Mouse (Mus musculus) MEL (cell line): Measurements from ENCODE around the gene Apc2. TPM values are rescaled to one million over a fixed set of nuclear protein-coding genes. Genes with fewer than 3 reads are reported as not detected.
A peak's percentile ranks its signal among the peaks of the same experiment; 100 is the strongest.

Experiments
- DNase-seq: peaks from one replicate; pipeline ENCODE4 v3.0.0; 2011; ENCODE audit warnings: low read depth, low spot score
- H3K27ac ChIP-seq: 2 replicates; pipeline ENCODE4 v1.5.1; 2012; ENCODE audit warnings: low read depth, mild to moderate bottlenecking, control low read depth, low read length, moderate library complexity; ENCODE audit not compliant: control insufficient read depth
- H3K27me3 ChIP-seq, 2 experiments: fragments of 150-350 bp in 1 of 2; sonication (generic) in 1 of 2; 2 replicates each; pipeline ENCODE4 v1.6.1; 2012; ENCODE audit warnings: low read length in 2 of 2, mild to moderate bottlenecking in 2 of 2, improper control_type of control experiment in 1 of 2, moderate library complexity in 1 of 2; ENCODE audit not compliant: insufficient read depth in 2 of 2, control insufficient read depth in 1 of 2
- H3K36me3 ChIP-seq, 2 experiments: 2 replicates each; pipeline ENCODE4 v1.6.1; 2012 to 2014; ENCODE audit warnings: low read length in 2 of 2, improper control_type of control experiment in 1 of 2, inconsistent platforms in 1 of 2, mild to moderate bottlenecking in 1 of 2; ENCODE audit not compliant: insufficient read depth in 2 of 2, control insufficient read depth in 1 of 2
- H3K4me1 ChIP-seq, 2 experiments: fragments of 150-350 bp in 1 of 2; sonication (generic) in 1 of 2; 2 replicates each; pipeline ENCODE4 v1.6.1; 2012; ENCODE audit warnings: low read length in 2 of 2, improper control_type of control experiment in 1 of 2, mild to moderate bottlenecking in 1 of 2; ENCODE audit not compliant: insufficient read depth in 2 of 2, control insufficient read depth in 1 of 2
- H3K4me3 ChIP-seq, 2 experiments: fragments of 150-350 bp in 1 of 2; sonication (generic) in 1 of 2; 2 replicates each; pipeline ENCODE4 v1.5.1; 2012; ENCODE audit warnings: low read depth in 2 of 2, low read length in 2 of 2, mild to moderate bottlenecking in 2 of 2, moderate library complexity in 2 of 2, control low read depth in 1 of 2, improper control_type of control experiment in 1 of 2; ENCODE audit not compliant: control insufficient read depth in 1 of 2, insufficient read depth in 1 of 2
- H3K79me2 ChIP-seq: 2 replicates; pipeline ENCODE4 v1.6.1; 2012; ENCODE audit warnings: mild to moderate bottlenecking, low read length, moderate library complexity; ENCODE audit not compliant: control insufficient read depth, poor library complexity, insufficient read depth
- H3K9ac ChIP-seq: 2 replicates; pipeline ENCODE4 v1.6.1; 2012; ENCODE audit warnings: low read depth, mild to moderate bottlenecking, control low read depth, low read length, moderate library complexity; ENCODE audit not compliant: control insufficient read depth, poor library complexity, severe bottlenecking
- H3K9me3 ChIP-seq: fragments of 150-350 bp; sonication (generic); replicated peaks from 2 replicates; pipeline ENCODE4 v1.6.1; 2012; ENCODE audit warnings: mild to moderate bottlenecking, low read length, improper control_type of control experiment, moderate library complexity; ENCODE audit not compliant: insufficient read depth
- BHLHE40 ChIP-seq: IDR thresholded peaks from 2 replicates; pipeline ENCODE4 v1.6.1; 2012; ENCODE audit warnings: low read depth, mild to moderate bottlenecking, inconsistent platforms, low read length, improper control_type of control experiment, borderline replicate concordance
- CHD1 ChIP-seq: IDR thresholded peaks from 2 replicates; pipeline ENCODE4 v1.6.1; 2012; ENCODE audit warnings: low read depth, mild to moderate bottlenecking, inconsistent platforms, low read length, improper control_type of control experiment
- CHD2 ChIP-seq: IDR thresholded peaks from 2 replicates; pipeline ENCODE4 v1.6.1; 2011; ENCODE audit warnings: low read length, improper control_type of control experiment
- CTCF ChIP-seq, 3 experiments: IDR thresholded peaks in 2 of 3; conservative IDR thresholded peaks in 1 of 3; 2 replicates each; pipeline ENCODE4 v1.5.1; 2011 to 2012; ENCODE audit warnings: low read length in 3 of 3, low read depth in 2 of 3, mild to moderate bottlenecking in 2 of 3, improper control_type of control experiment in 1 of 3, inconsistent platforms in 1 of 3, mixed read lengths in 1 of 3, moderate library complexity in 1 of 3; ENCODE audit not compliant: control insufficient read depth in 1 of 3, insufficient read depth in 1 of 3, poor library complexity in 1 of 3, severe bottlenecking in 1 of 3
- E2F4 ChIP-seq: IDR thresholded peaks from 2 replicates; pipeline ENCODE4 v1.6.1; 2011; ENCODE audit warnings: low read depth, low read length, improper control_type of control experiment, borderline replicate concordance
- ELF1 ChIP-seq: IDR thresholded peaks from 2 replicates; pipeline ENCODE4 v1.6.1; 2014; ENCODE audit warnings: low read depth, mild to moderate bottlenecking, inconsistent platforms, low read length, improper control_type of control experiment, moderate library complexity
- EP300 ChIP-seq, 2 experiments: IDR thresholded peaks; 2 replicates each; pipeline ENCODE4 v1.6.1; 2011; ENCODE audit warnings: improper control_type of control experiment in 2 of 2, low read length in 2 of 2, low read depth in 1 of 2, mild to moderate bottlenecking in 1 of 2
- ETS1 ChIP-seq: IDR thresholded peaks from 2 replicates; pipeline ENCODE4 v1.6.1; 2012; ENCODE audit warnings: low read depth, mild to moderate bottlenecking, inconsistent platforms, low read length, improper control_type of control experiment, moderate library complexity
- GABPA ChIP-seq: IDR thresholded peaks from 2 replicates; pipeline ENCODE4 v1.6.1; 2012; ENCODE audit warnings: low read depth, mild to moderate bottlenecking, inconsistent platforms, low read length, improper control_type of control experiment, moderate library complexity
- GATA1 ChIP-seq: IDR thresholded peaks from 2 replicates; pipeline ENCODE4 v1.6.1; 2011; ENCODE audit warnings: low read depth, low read length, improper control_type of control experiment
- HCFC1 ChIP-seq: IDR thresholded peaks from 2 replicates; pipeline ENCODE4 v1.6.1; 2012; ENCODE audit warnings: low read depth, mild to moderate bottlenecking, inconsistent platforms, low read length, improper control_type of control experiment, moderate library complexity
- KAT2A ChIP-seq: conservative IDR thresholded peaks from 2 replicates; pipeline ENCODE4 v1.6.1; 2012; ENCODE audit warnings: low read depth, low read length, improper control_type of control experiment, inconsistent platforms
- MAFK ChIP-seq: IDR thresholded peaks from 2 replicates; pipeline ENCODE4 v1.6.1; 2011; ENCODE audit warnings: low read depth, mild to moderate bottlenecking, low read length, improper control_type of control experiment, borderline replicate concordance
- MAX ChIP-seq: IDR thresholded peaks from 2 replicates; pipeline ENCODE4 v1.6.1; 2011; ENCODE audit warnings: low read length, improper control_type of control experiment
- MAZ ChIP-seq: IDR thresholded peaks from 2 replicates; pipeline ENCODE4 v1.6.1; 2012; ENCODE audit warnings: low read depth, mild to moderate bottlenecking, inconsistent platforms, low read length, improper control_type of control experiment
- MEF2A ChIP-seq: IDR thresholded peaks from 2 replicates; pipeline ENCODE4 v1.6.1; 2014; ENCODE audit warnings: low read depth, mild to moderate bottlenecking, inconsistent platforms, low read length, improper control_type of control experiment; ENCODE audit not compliant: poor library complexity, insufficient replicate concordance, severe bottlenecking; ENCODE audit errors: extremely low read depth
- MXI1 ChIP-seq: IDR thresholded peaks from 2 replicates; pipeline ENCODE4 v1.6.1; 2011; ENCODE audit warnings: mild to moderate bottlenecking, low read depth, low read length, improper control_type of control experiment
- MYB ChIP-seq: IDR thresholded peaks from 2 replicates; pipeline ENCODE4 v1.6.1; 2011; ENCODE audit warnings: mild to moderate bottlenecking, low read depth, low read length, improper control_type of control experiment
- MYC ChIP-seq: IDR thresholded peaks from 2 replicates; pipeline ENCODE4 v1.6.1; 2011; ENCODE audit warnings: low read depth, mild to moderate bottlenecking, low read length, improper control_type of control experiment, moderate library complexity
- NELFE ChIP-seq: IDR thresholded peaks from 2 replicates; pipeline ENCODE4 v1.6.1; 2011; ENCODE audit warnings: low read depth, low read length, improper control_type of control experiment
- NRF1 ChIP-seq: IDR thresholded peaks from 2 replicates; pipeline ENCODE4 v1.6.1; 2014; ENCODE audit warnings: low read depth, mild to moderate bottlenecking, inconsistent platforms, low read length, improper control_type of control experiment, moderate library complexity; ENCODE audit not compliant: poor library complexity, insufficient read depth, severe bottlenecking
- POLR2A ChIP-seq, 2 experiments: IDR thresholded peaks; 2 replicates each; pipeline ENCODE4 v1.6.1; 2011 to 2012; ENCODE audit warnings: low read length in 2 of 2, mild to moderate bottlenecking in 2 of 2, control low read depth in 1 of 2, improper control_type of control experiment in 1 of 2, low read depth in 1 of 2, moderate library complexity in 1 of 2; ENCODE audit not compliant: control insufficient read depth in 1 of 2, insufficient read depth in 1 of 2, poor library complexity in 1 of 2
- POLR2AphosphoS2 ChIP-seq: IDR thresholded peaks from 2 replicates; pipeline ENCODE4 v1.6.1; 2011; ENCODE audit warnings: low read length, improper control_type of control experiment
- RAD21 ChIP-seq: IDR thresholded peaks from 2 replicates; pipeline ENCODE4 v1.6.1; 2011; ENCODE audit warnings: mild to moderate bottlenecking, low read depth, low read length, improper control_type of control experiment
- RCOR1 ChIP-seq: IDR thresholded peaks from 2 replicates; pipeline ENCODE4 v1.6.1; 2012; ENCODE audit warnings: low read depth, mild to moderate bottlenecking, inconsistent platforms, low read length, improper control_type of control experiment
- SIN3A ChIP-seq: IDR thresholded peaks from 2 replicates; pipeline ENCODE4 v1.6.1; 2012; ENCODE audit warnings: low read length, improper control_type of control experiment, inconsistent platforms
- SMC3 ChIP-seq: IDR thresholded peaks from 2 replicates; pipeline ENCODE4 v1.6.1; 2011; ENCODE audit warnings: low read depth, low read length, improper control_type of control experiment
- TAL1 ChIP-seq: IDR thresholded peaks from 2 replicates; pipeline ENCODE4 v1.6.1; 2012; ENCODE audit warnings: mild to moderate bottlenecking, inconsistent platforms, low read length, moderate library complexity, mixed read lengths
- TBP ChIP-seq: IDR thresholded peaks from 2 replicates; pipeline ENCODE4 v1.8.0; 2011; ENCODE audit warnings: low read depth, low read length, improper control_type of control experiment
- TCF12 ChIP-seq: IDR thresholded peaks from 2 replicates; pipeline ENCODE4 v1.6.1; 2014; ENCODE audit warnings: low read depth, mild to moderate bottlenecking, inconsistent platforms, low read length, improper control_type of control experiment, moderate library complexity
- UBTF ChIP-seq: IDR thresholded peaks from 2 replicates; pipeline ENCODE4 v1.6.1; 2012; ENCODE audit warnings: low read depth, mild to moderate bottlenecking, inconsistent platforms, low read length, improper control_type of control experiment, moderate library complexity, borderline replicate concordance; ENCODE audit not compliant: insufficient read depth
- USF2 ChIP-seq, 2 experiments: IDR thresholded peaks; 2 replicates each; pipeline ENCODE4 v1.6.1; 2011 to 2012; ENCODE audit warnings: improper control_type of control experiment in 2 of 2, low read length in 2 of 2, borderline replicate concordance in 1 of 2, inconsistent platforms in 1 of 2, low read depth in 1 of 2, mild to moderate bottlenecking in 1 of 2; ENCODE audit not compliant: insufficient read depth in 1 of 2
- ZKSCAN1 ChIP-seq: IDR thresholded peaks from 2 replicates; pipeline ENCODE4 v1.6.1; 2012; ENCODE audit warnings: low read depth, mild to moderate bottlenecking, inconsistent platforms, low read length, improper control_type of control experiment, moderate library complexity
- ZMIZ1 ChIP-seq: IDR thresholded peaks from 2 replicates; pipeline ENCODE4 v1.6.1; 2012; ENCODE audit warnings: low read depth, mild to moderate bottlenecking, inconsistent platforms, low read length, improper control_type of control experiment, moderate library complexity
- ZNF384 ChIP-seq: IDR thresholded peaks from 2 replicates; pipeline ENCODE4 v1.6.1; 2012; ENCODE audit warnings: low read depth, mild to moderate bottlenecking, inconsistent platforms, low read length, improper control_type of control experiment
- polyA plus RNA-seq, 2 experiments: library from polyadenylated mRNA; stranded (reverse) in 1 of 2; unstranded in 1 of 2; fragments of >175 nt in 1 of 2; fragments of >200 nt in 1 of 2; gene quantifications; 2 replicates each; pipeline versions ENCODE4 v1.2.1 to v1.2.4; 2012; ENCODE audit warnings: low replicate concordance in 2 of 2, low read depth in 1 of 2; ENCODE audit not compliant: insufficient read length in 2 of 2, insufficient read depth in 1 of 2, missing spikeins in 1 of 2
- total RNA-seq: library from RNA; depleted of rRNA; stranded (reverse); fragments of 300-350 nt; gene quantifications from 2 replicates; pipeline ENCODE4 v1.2.3, GENCODE M21; 2012

Gene Apc2
- total and polyA plus RNA-seq, 3 experiments = 0.58 to 1.2 TPM; not detected in 1

- peak overlapping the region; percentile 74 for H3K27ac ChIP-seq
- peak; percentile 98 for DNase-seq
- peaks cover 6 to 34% of the 10 kb centered on the region in 2 experiments; a peak in 3 of 4 replicates for H3K4me1 ChIP-seq
- H3K79me2 ChIP-seq = peaks cover 44% of the 10 kb centered on the region
- peak overlapping the region; percentile 91 to 98 for H3K4me3 ChIP-seq
- no peaks in the 10 kb centered on the region for H3K27me3 ChIP-seq
- no peaks in the 10 kb centered on the region for H3K9me3 ChIP-seq
- peak overlapping the region; percentile 93 for H3K9ac ChIP-seq
- H3K36me3 ChIP-seq = peaks cover 4 to 22% of the 10 kb centered on the region in 2 experiments
- 0 out of 6 replicates have a peak, but pooled peaks of 1 of the 3 experiments have one; percentile 2 for TF ChIP-seq CTCF (IDR thresholded peaks at IDR 0.05 in 2 of 3, conservative IDR thresholded peaks at IDR 0.05 in 1 of 3; ENCODE audit: control insufficient read depth in 1 of 3, insufficient read depth in 1 of 3, low read depth in 2 of 3, low read length in 3 of 3, poor library complexity in 1 of 3, severe bottlenecking in 1 of 3)
- TF ChIP-seq MAZ = peak; percentile 60; the same call in 1 of the 2 replicates
- TF ChIP-seq HCFC1 = peak; percentile 96
- TF ChIP-seq CHD1 = no peak
- no peak for TF ChIP-seq SMC3
- TF ChIP-seq ELF1 = peak; percentile 93
- TF ChIP-seq MXI1 = peak; percentile 96
- TF ChIP-seq KAT2A = peak; percentile 92
- no peak for TF ChIP-seq ZNF384
- TF ChIP-seq MAX = peak; percentile 99
- no peak for TF ChIP-seq GABPA
- TF ChIP-seq TBP = no peak
- TF ChIP-seq RAD21 = no peak
- no peak for TF ChIP-seq MAFK
- peak; percentile 61 for TF ChIP-seq GATA1
- TF ChIP-seq MYB = peak; percentile 80
- TF ChIP-seq EP300 (IDR thresholded peaks at IDR 0.05; ENCODE audit: low read depth in 1 of 2, low read length in 2 of 2) = peak; percentile 26 to 28; a peak in 2 of 4 replicates
- peak; percentile 69; the same call in 1 of the 2 replicates for TF ChIP-seq ZMIZ1
- TF ChIP-seq POLR2A (IDR thresholded peaks at IDR 0.05; ENCODE audit: control insufficient read depth in 1 of 2, insufficient read depth in 1 of 2, low read depth in 1 of 2, low read length in 2 of 2, poor library complexity in 1 of 2) = peak; percentile 83 to 84; a peak in 3 of 4 replicates
- no peak for TF ChIP-seq CHD2
- peak; percentile 78; the same call in 1 of the 2 replicates for TF ChIP-seq POLR2AphosphoS2
- no peak for TF ChIP-seq RCOR1
- no peak for TF ChIP-seq ZKSCAN1
- no peak for TF ChIP-seq UBTF
- peak; percentile 86 for TF ChIP-seq NRF1
- peak; percentile 99 for TF ChIP-seq MYC
- TF ChIP-seq BHLHE40 = peak; percentile 85
- no peak for TF ChIP-seq MEF2A
- peak; percentile 75 for TF ChIP-seq SIN3A
- no peak for TF ChIP-seq USF2 (IDR thresholded peaks at IDR 0.05; ENCODE audit: borderline replicate concordance in 1 of 2, insufficient read depth in 1 of 2, low read depth in 1 of 2, low read length in 2 of 2)
- peak; percentile 37; the same call in 1 of the 2 replicates for TF ChIP-seq E2F4
- TF ChIP-seq TAL1 = peak; percentile 64
- TF ChIP-seq NELFE = peak; percentile 78
- peak; percentile 19; the same call in 1 of the 2 replicates for TF ChIP-seq ETS1
- no peak; the same call in 1 of the 2 replicates for TF ChIP-seq TCF12
These were observed 31.2 kb upstream of the Apc2 start for GRCm38 (mm10) chr10:80264341-80265148.
